Mouse (Mus musculus) midbrain, embryonic 12.5 days (tissue): ENCODE data around the gene Ercc6. TPM values are rescaled to one million over a fixed set of nuclear protein-coding genes. Genes with fewer than 3 reads are reported as not detected.

Experiments
- ATAC-seq: fragments of 200-750 bp; cut with Nextera tagmentation; 2 replicates; pipeline ENCODE4 v1.8.0; 2017; ENCODE audit warnings: low read depth, moderate TSS enrichment, moderate library complexity; ENCODE audit not compliant: low FRiP score
- H3K27ac ChIP-seq: fragments of 300-500 bp; sonication (generic); replicated peaks from 2 replicates; pipeline ENCODE4 v1.5.1; 2016; ENCODE audit warnings: mild to moderate bottlenecking
- H3K27me3 ChIP-seq: fragments of 300-500 bp; sonication (generic); 2 replicates; pipeline ENCODE4 v1.6.1; 2016; ENCODE audit warnings: mild to moderate bottlenecking
- H3K36me3 ChIP-seq: fragments of 300-500 bp; sonication (generic); 2 replicates; pipeline ENCODE4 v1.6.1; 2016
- H3K4me1 ChIP-seq: fragments of 300-500 bp; sonication (generic); 2 replicates; pipeline ENCODE4 v1.6.1; 2016
- H3K4me2 ChIP-seq: fragments of 300-500 bp; sonication (generic); replicated peaks from 2 replicates; pipeline ENCODE4 v1.6.1; 2016; ENCODE audit warnings: mild to moderate bottlenecking, moderate library complexity
- H3K4me3 ChIP-seq: fragments of 300-500 bp; sonication (generic); 2 replicates; pipeline ENCODE4 v1.5.1; 2016; ENCODE audit warnings: mild to moderate bottlenecking
- H3K9ac ChIP-seq: fragments of 300-500 bp; sonication (generic); replicated peaks from 2 replicates; pipeline ENCODE4 v1.6.1; 2016; ENCODE audit warnings: mild to moderate bottlenecking, moderate library complexity
- H3K9me3 ChIP-seq: fragments of 300-500 bp; sonication (generic); 2 replicates; pipeline ENCODE4 v1.6.1; 2016; ENCODE audit warnings: mild to moderate bottlenecking
- WGBS: fragments of 180-500 bp; shearing (Covaris S2); methylation state at CpG from one replicate; pipeline ENCODE4 v1.1.7; 2016; 5-methylcytosine and 5-hydroxymethylcytosine counted together
- polyA plus RNA-seq: library from polyadenylated mRNA; unstranded; fragments of >200 nt; fragmentation: Nextera tagmentation; extraction: Ambion mirVana; gene quantifications from 2 replicates; pipeline ENCODE4 v1.2.1, GENCODE M21; 2016

Ercc6 gene
- polyA plus RNA-seq, 1 experiment from 2014 or later: 35.6 TPM

DNA sequence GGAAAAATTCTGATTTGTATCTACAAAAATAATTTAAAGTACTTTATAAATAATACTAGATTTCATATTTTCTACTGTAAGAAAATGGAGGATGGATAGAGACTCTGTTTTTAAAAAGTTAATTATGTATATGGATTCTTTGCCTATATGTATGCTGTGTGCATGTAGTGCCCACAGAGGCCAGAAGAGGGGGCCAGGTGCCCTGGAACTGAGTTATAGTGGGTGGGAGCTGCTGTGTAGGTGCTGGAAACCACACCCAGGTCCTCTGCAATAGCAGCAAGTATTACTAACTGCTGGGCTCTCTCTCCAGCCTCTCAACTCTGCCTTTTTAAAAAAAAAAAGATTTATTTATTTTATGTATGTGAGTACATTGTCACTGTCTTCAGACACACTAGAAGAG lies 29.8 kb downstream of the Ercc6 start:
- H3K27me3 ChIP-seq: no peaks in the 10 kb centered on the region
- H3K4me2 ChIP-seq: no peak overlapping the region
- H3K9ac ChIP-seq: no peak overlapping the region
- ATAC-seq: no peak
- no peaks in the 10 kb centered on the region for H3K9me3 ChIP-seq
- no peaks in the 10 kb centered on the region for H3K4me1 ChIP-seq
- H3K4me3 ChIP-seq: no peak overlapping the region
- no peak overlapping the region for H3K27ac ChIP-seq
- H3K36me3 ChIP-seq: peaks cover 25% of the 10 kb centered on the region

GRCm38 (mm10) chr14:32546676-32547075 lies 33.4 kb downstream of the Ercc6 start:
- H3K4me3 ChIP-seq: no peak overlapping the region
- no peaks in the 10 kb centered on the region for H3K9me3 ChIP-seq
- H3K27me3 ChIP-seq: no peaks in the 10 kb centered on the region
- WGBS: 75% methylated on average over 5 of the region's 5 CpGs
- ATAC-seq: no peak
- H3K36me3 ChIP-seq: peaks cover 26% of the 10 kb centered on the region
- H3K9ac ChIP-seq: no peak overlapping the region
- H3K4me2 ChIP-seq: no peak overlapping the region
- no peaks in the 10 kb centered on the region for H3K4me1 ChIP-seq
- H3K27ac ChIP-seq: no peak overlapping the region

- Histone ChIP-seq H3K9ac (no peak overlapping the region), H3K4me3 (no peak overlapping the region), H3K36me3 (peaks cover 44% of the 10 kb centered on the region), H3K27me3 (no peaks in the 10 kb centered on the region), H3K27ac (no peak overlapping the region), H3K4me2 (no peak overlapping the region), H3K4me1 (no peaks in the 10 kb centered on the region), H3K9me3 (no peaks in the 10 kb centered on the region)
- WGBS: 80% methylated on average over 5 of the region's 5 CpGs
- no peak for ATAC-seq
Measured at GRCm38 (mm10) chr14:32551854-32552253, 38.5 kb downstream of the Ercc6 start.

GRCm38 (mm10) chr14:32553198-32553903 lies 40.0 kb downstream of the Ercc6 start:
- no peak overlapping the region for H3K4me2 ChIP-seq
- H3K4me1 ChIP-seq: no peaks in the 10 kb centered on the region
- peaks cover 55% of the 10 kb centered on the region for H3K36me3 ChIP-seq
- WGBS: 80% methylated on average over 10 of the region's 10 CpGs
- H3K9ac ChIP-seq: no peak overlapping the region
- H3K27me3 ChIP-seq: no peaks in the 10 kb centered on the region
- H3K27ac ChIP-seq: no peak overlapping the region
- no peaks in the 10 kb centered on the region for H3K9me3 ChIP-seq
- ATAC-seq: no peak
- no peak overlapping the region for H3K4me3 ChIP-seq

GRCm38 (mm10) chr14:32554860-32555526 lies 41.7 kb downstream of the Ercc6 start:
- ATAC-seq: no peak
- WGBS: 82% methylated on average over 8 of the region's 8 CpGs
- peaks cover 65% of the 10 kb centered on the region for H3K36me3 ChIP-seq

GRCm38 (mm10) chr14:32561428-32561827 lies 48.1 kb downstream of the Ercc6 start:
- Histone ChIP-seq H3K4me3 (no peak overlapping the region), H3K9me3 (no peaks in the 10 kb centered on the region), H3K9ac (no peak overlapping the region), H3K27me3 (no peaks in the 10 kb centered on the region), H3K27ac (no peak overlapping the region), H3K4me2 (no peak overlapping the region), H3K4me1 (no peaks in the 10 kb centered on the region), H3K36me3 (peaks cover 80% of the 10 kb centered on the region)
- WGBS: 95% methylated on average over 3 of the region's 3 CpGs
- ATAC-seq: no peak

More at GRCm38 (mm10) chr14:32554860-32555526, 41.7 kb downstream of the Ercc6 start:
- no peaks in the 10 kb centered on the region for H3K27me3 ChIP-seq
- no peak overlapping the region for H3K27ac ChIP-seq
- H3K9ac ChIP-seq: no peak overlapping the region
- no peaks in the 10 kb centered on the region for H3K4me1 ChIP-seq
- no peak overlapping the region for H3K4me2 ChIP-seq
- H3K9me3 ChIP-seq: no peaks in the 10 kb centered on the region
- no peak overlapping the region for H3K4me3 ChIP-seq

DNA sequence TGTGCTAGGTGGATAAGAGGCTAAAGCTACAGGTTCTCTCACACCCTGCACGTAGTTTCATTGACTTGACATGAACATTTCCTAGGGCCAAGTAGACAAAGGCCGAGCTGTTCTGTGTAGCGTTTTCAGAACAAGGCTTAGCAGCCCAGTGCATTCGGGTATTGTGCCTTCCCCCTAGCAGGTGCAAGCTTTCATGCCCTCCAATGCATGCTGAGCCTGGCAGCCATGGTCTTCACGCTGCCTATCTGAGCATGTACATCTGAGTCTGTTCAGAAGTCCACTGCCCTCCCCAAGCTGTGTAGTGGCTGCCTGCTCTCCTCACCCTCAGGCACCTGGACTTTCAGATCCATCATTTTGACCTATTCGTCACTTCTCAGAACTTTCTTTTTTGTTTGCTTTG lies 50.3 kb downstream of the Ercc6 start:
- no peaks in the 10 kb centered on the region for H3K27me3 ChIP-seq
- no peaks in the 10 kb centered on the region for H3K4me1 ChIP-seq
- WGBS: 91% methylated on average over 6 of the region's 6 CpGs
- no peak overlapping the region for H3K27ac ChIP-seq
- no peak overlapping the region for H3K4me3 ChIP-seq
- no peak overlapping the region for H3K4me2 ChIP-seq
- no peaks in the 10 kb centered on the region for H3K9me3 ChIP-seq
- no peak for ATAC-seq
- H3K36me3 ChIP-seq: peaks cover 87% of the 10 kb centered on the region
- no peak overlapping the region for H3K9ac ChIP-seq

GRCm38 (mm10) chr14:32572519-32572918 lies 59.2 kb downstream of the Ercc6 start:
- Histone ChIP-seq H3K4me1 (no peaks in the 10 kb centered on the region), H3K4me3 (no peak overlapping the region), H3K9ac (no peak overlapping the region), H3K36me3 (peaks cover 74% of the 10 kb centered on the region), H3K4me2 (no peak overlapping the region), H3K27ac (no peak overlapping the region), H3K27me3 (no peaks in the 10 kb centered on the region), H3K9me3 (no peaks in the 10 kb centered on the region)
- ATAC-seq: no peak
- 48% methylated on average over 8 of the region's 8 CpGs for WGBS

GRCm38 (mm10) chr14:32578420-32578819 lies 65.1 kb downstream of the Ercc6 start:
- no peak for ATAC-seq
- Histone ChIP-seq H3K36me3 (peaks cover 39% of the 10 kb centered on the region), H3K9ac (no peak overlapping the region), H3K4me2 (no peak overlapping the region), H3K4me3 (no peak overlapping the region), H3K4me1 (no peaks in the 10 kb centered on the region), H3K27ac (no peak overlapping the region), H3K27me3 (no peaks in the 10 kb centered on the region), H3K9me3 (no peaks in the 10 kb centered on the region)
- 95% methylated on average over 2 of the region's 2 CpGs for WGBS

- H3K4me2 ChIP-seq: no peak overlapping the region
- no peak overlapping the region for H3K9ac ChIP-seq
- no peak overlapping the region for H3K27ac ChIP-seq
- ATAC-seq: no peak
- H3K36me3 ChIP-seq: 0 out of 2 replicates have a peak, but pooled peaks cover 1% of the 10 kb centered on the region
- H3K9me3 ChIP-seq: no peaks in the 10 kb centered on the region
- no peaks in the 10 kb centered on the region for H3K4me1 ChIP-seq
- H3K4me3 ChIP-seq: no peak overlapping the region
- 91% methylated on average over 9 of the region's 9 CpGs for WGBS
- H3K27me3 ChIP-seq: 0 out of 2 replicates have a peak, but pooled peaks cover 5% of the 10 kb centered on the region
Measured at GRCm38 (mm10) chr14:32583696-32584095, 70.4 kb downstream of the Ercc6 start.

- Histone ChIP-seq H3K4me1 (no peaks in the 10 kb centered on the region), H3K36me3 (no peaks in the 10 kb centered on the region), H3K27me3 (peaks cover 19% of the 10 kb centered on the region), H3K27ac (no peak overlapping the region), H3K9me3 (no peaks in the 10 kb centered on the region), H3K4me2 (no peak overlapping the region), H3K9ac (no peak overlapping the region), H3K4me3 (no peak overlapping the region)
- WGBS: 12% methylated on average over 10 of the region's 10 CpGs
- ATAC-seq: no peak
Measured at GRCm38 (mm10) chr14:32587013-32587784, 73.9 kb downstream of the Ercc6 start.

DNA sequence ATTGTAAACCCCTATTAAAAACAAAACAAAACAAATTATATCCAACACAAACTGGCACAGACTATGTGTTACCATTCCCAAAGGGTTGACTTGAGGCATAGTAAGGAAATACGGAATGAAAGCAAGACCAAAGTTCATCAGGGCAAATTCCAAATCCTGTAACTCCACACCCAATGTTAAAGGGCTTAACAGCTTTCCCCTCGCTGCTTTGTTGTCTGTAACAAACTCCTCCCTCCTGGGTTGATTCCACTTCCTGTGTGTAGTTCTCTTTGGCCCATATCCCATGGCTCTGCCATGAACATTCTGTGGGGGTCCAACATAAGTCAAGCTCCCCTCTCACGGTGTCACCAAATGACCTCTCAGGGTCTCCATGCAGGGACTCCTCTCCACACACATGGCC lies 77.1 kb downstream of the Ercc6 start:
- H3K9ac ChIP-seq: no peak overlapping the region
- WGBS: 66% methylated on average over 3 of the region's 3 CpGs
- no peaks in the 10 kb centered on the region for H3K4me1 ChIP-seq
- no peak overlapping the region for H3K4me3 ChIP-seq
- no peak for ATAC-seq
- no peaks in the 10 kb centered on the region for H3K9me3 ChIP-seq
- no peak overlapping the region for H3K27ac ChIP-seq
- H3K27me3 ChIP-seq: peaks cover 49% of the 10 kb centered on the region
- H3K36me3 ChIP-seq: no peaks in the 10 kb centered on the region
- H3K4me2 ChIP-seq: no peak overlapping the region
